Mouse (Mus musculus) olfactory bulb, adult 2 months (tissue): Measurements from ENCODE around the gene Diaph3.

ENCODE experiments used
- CTCF ChIP-seq: fragments of 200-500 bp; IDR thresholded peaks from 2 replicates; pipeline ENCODE4 v1.5.1; 2012; ENCODE audit warnings: low read depth, mild to moderate bottlenecking, low read length, moderate library complexity; ENCODE audit not compliant: insufficient read depth
- POLR2A ChIP-seq: fragments of 200-500 bp; IDR thresholded peaks from 2 replicates; pipeline ENCODE4 v1.6.1; 2012; ENCODE audit warnings: mild to moderate bottlenecking, low read depth, low read length, moderate library complexity; ENCODE audit not compliant: insufficient read depth

GRCm38 (mm10) chr14:86619637-86620036, 521.4 kb downstream of the Diaph3 start:
- TF ChIP-seq CTCF: no peak
- TF ChIP-seq POLR2A: no peak
